Mouse (Mus musculus) myocyte (in vitro differentiated cells): ENCODE data around the gene Adamtsl4.

Source experiments
- CEBPB ChIP-seq: IDR thresholded peaks from 2 replicates; pipeline ENCODE4 v1.6.1; 2011; ENCODE audit warnings: mild to moderate bottlenecking, moderate library complexity; ENCODE audit not compliant: poor library complexity, insufficient read depth, severe bottlenecking
- E2F4 ChIP-seq: IDR thresholded peaks from one replicate; pipeline ENCODE4 v1.6.1; 2011; ENCODE audit warnings: mild to moderate bottlenecking, control low read depth, moderate library complexity; ENCODE audit not compliant: insufficient read depth
- MAX ChIP-seq: IDR thresholded peaks from one replicate; pipeline ENCODE4 v1.6.1; 2011; ENCODE audit warnings: low read depth, mild to moderate bottlenecking, control low read depth
- MYOD1 ChIP-seq, 3 experiments: IDR thresholded peaks; one replicate each; pipeline ENCODE4 v1.6.1; 2011; ENCODE audit warnings: control low read depth in 2 of 3, low read depth in 2 of 3, mild to moderate bottlenecking in 2 of 3, moderate library complexity in 1 of 3; ENCODE audit not compliant: insufficient read length in 2 of 3, control insufficient read depth in 1 of 3
- POLR2A ChIP-seq: IDR thresholded peaks from one replicate; pipeline ENCODE4 v1.6.1; 2011; ENCODE audit warnings: low read depth, mild to moderate bottlenecking, control low read depth, moderate library complexity; ENCODE audit not compliant: insufficient read length
- REST ChIP-seq: IDR thresholded peaks from one replicate; pipeline ENCODE4 v1.6.1; 2011; ENCODE audit warnings: mild to moderate bottlenecking, control low read depth, moderate library complexity; ENCODE audit not compliant: insufficient read depth, insufficient read length
- SRF ChIP-seq: IDR thresholded peaks from one replicate; pipeline ENCODE4 v1.6.1; 2011; ENCODE audit warnings: low read depth; ENCODE audit not compliant: control insufficient read depth, insufficient read length
- TCF12 ChIP-seq: IDR thresholded peaks from one replicate; pipeline ENCODE4 v1.6.1; 2011; ENCODE audit warnings: mild to moderate bottlenecking, control low read depth; ENCODE audit not compliant: poor library complexity, insufficient read depth, severe bottlenecking
- TCF3 ChIP-seq: IDR thresholded peaks from one replicate; pipeline ENCODE4 v1.6.1; 2011; ENCODE audit warnings: low read depth, control low read depth; ENCODE audit not compliant: insufficient read length
- USF1 ChIP-seq: IDR thresholded peaks from one replicate; pipeline ENCODE4 v1.6.1; 2011; ENCODE audit warnings: low read depth, mild to moderate bottlenecking, control low read depth, moderate library complexity

DNA sequence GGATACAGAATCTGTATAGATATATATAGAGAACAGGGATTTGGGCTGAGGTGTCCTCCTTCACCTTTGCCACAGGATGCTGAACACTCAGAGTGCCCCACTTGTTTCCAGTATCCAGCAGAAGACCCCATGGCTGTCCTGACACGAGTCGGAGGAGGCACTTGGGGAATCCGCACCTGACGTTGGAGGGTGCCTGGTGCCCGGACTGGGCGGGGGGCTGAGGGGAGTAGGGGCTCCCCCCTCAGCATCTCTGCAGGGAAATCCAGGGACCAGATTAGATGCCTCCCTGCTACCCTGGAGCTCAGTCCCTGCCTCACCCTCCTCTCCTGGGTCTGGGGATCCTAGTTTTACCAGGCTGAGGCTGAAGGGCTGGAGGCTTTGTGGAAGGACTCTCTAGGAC is 7.0 kb downstream of the Adamtsl4 start:
- TF ChIP-seq POLR2A (no peak), USF1 (no peak), MAX (no peak), MYOD1 (IDR thresholded peaks at IDR 0.05; ENCODE audit: control insufficient read depth in 1 of 3, insufficient read length in 2 of 3, low read depth in 2 of 3) (no peak), E2F4 (no peak), REST (no peak), CEBPB (no peak), TCF3 (no peak), TCF12 (no peak), SRF (no peak)
